Mouse (Mus musculus) erythroblast, embryonic 14.5 days (primary cell): ENCODE results near the gene Tbc1d24.

Source experiments
- GATA1 ChIP-seq: IDR thresholded peaks from 2 replicates; pipeline ENCODE4 v1.6.1; 2012; ENCODE audit warnings: low read length, inconsistent platforms, mixed read lengths
- TAL1 ChIP-seq: IDR thresholded peaks from 3 replicates; pipeline ENCODE4 v1.6.1; 2012; ENCODE audit warnings: low read length, inconsistent platforms, mixed read lengths

GRCm38 (mm10) chr17:24149421-24149820, 55.9 kb downstream of the Tbc1d24 start:
- TF ChIP-seq GATA1 = no peak
- TF ChIP-seq TAL1 = no peak
